Mouse (Mus musculus) left cerebral cortex, postnatal 14 days (tissue): ENCODE data around the gene Steap4. TPM values are rescaled to one million over a fixed set of nuclear protein-coding genes. Genes with fewer than 3 reads are reported as not detected.
"Not testable (repeated sequence)": the region's sequence is repeated elsewhere in the genome, so short reads cannot be mapped to it uniquely, and the experiment has no call there.

Experiments
- DNase-seq, 2 experiments: peaks; one replicate each; pipeline ENCODE4 v3.0.0; 2021 to 2022; ENCODE audit warnings: low spot score in 2 of 2, mixed read lengths in 1 of 2
- intact Hi-C: fragments of 180-260 bp; cut with DNase I; formaldehyde crosslinking; loops from one replicate; pipeline ENCODE4 v1.15.1; 2025
- long read RNA-seq, 2 experiments: library from polyadenylated mRNA; stranded (forward); transcript quantifications; one replicate each; pipeline ENCODE4 v2.0.0; 2021
- total RNA-seq, 2 experiments: library from RNA; stranded (reverse); gene quantifications; 2 replicates each; pipeline ENCODE4 v1.2.3; 2021

The Steap4 gene
- under 1 TPM; 0.30 to 0.42 TPM for total RNA-seq
- long read RNA-seq, experiment 1 = 0 reads
- long read RNA-seq, experiment 2 = 0 reads

- intact Hi-C loops = no loop called here
- DNase-seq = no peak
Measured at GRCm38 (mm10) chr5:7960176-7960575, at the start of gene Steap4. Gene Steap4, plus strand, starts transcription at chr5:7960457.

DNA sequence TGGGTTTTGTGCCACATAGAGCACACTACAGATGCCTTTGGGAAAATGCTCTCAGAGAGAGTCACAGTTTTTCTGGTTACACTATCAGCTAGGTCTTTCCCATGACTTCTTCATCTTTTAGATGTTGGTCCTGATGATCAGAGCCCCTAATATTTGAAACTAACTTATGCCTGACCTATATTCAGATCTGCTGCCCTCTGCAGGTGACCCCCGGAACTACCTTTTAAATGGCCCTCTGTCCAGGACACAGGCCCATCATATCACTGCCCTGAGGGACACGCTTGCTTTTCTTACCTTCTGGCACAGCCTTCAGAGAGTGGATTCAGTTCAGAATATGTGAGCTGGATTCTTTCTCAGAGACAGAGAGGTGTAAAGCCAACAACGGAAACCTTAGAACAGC, 48.3 kb upstream of the Steap4 start:
- DNase-seq = no peak
- intact Hi-C loops = no loop called here

DNA sequence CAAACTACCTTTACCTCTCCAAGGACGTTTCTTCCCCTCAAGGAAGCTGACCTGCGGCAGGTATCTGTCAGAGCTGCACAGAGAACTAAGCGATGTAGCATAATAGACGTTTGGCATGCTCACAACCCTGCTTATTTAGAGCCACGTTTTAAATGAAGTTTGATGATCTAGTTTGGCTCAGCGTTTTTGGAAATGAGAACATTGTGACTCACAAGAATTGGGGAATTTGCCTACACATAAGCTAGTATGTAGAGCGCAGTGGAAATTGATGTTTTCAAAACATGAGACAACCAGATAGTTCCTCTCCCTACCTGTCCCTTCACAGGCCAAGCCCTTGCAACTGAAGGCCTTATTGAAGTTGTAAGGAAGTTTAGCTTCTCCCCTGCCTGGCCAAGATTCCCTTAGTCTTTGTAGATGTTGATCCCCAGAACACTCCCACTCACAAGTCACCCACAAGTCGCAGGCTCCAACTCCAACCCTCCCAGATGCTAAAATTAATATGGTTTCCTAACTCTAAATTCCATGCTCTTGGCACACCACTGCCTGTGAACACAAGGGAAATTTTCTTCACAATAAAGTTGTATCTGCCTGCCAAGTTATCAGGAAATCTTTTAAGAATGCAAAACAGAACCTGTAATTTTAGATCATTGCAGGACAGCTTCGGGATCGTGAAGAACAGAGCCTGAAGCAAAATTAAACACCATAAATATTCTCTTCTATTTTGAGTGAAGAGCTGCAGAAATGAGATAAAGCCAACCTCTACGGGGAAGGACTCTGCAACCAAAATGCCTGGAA, 42.6 kb upstream of the Steap4 start:
- peak; percentile 18 to 30 for DNase-seq
- intact Hi-C loops = no loop called here

DNA sequence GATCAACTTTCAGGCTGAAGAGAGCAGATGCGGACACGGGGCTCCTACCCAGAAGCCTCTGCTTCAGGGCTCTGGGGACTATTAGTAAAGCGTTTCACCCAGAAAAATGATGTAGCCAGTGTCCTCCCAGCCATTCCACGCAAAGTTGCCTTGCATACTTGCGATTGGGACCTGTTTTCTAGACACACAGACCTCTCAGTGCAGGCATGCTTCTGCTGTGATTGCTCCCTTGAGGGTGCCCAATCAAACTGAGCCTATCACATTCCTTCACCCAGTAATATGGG, 42.0 kb upstream of the Steap4 start:
- intact Hi-C loops = no loop called here
- no peak for DNase-seq

DNA sequence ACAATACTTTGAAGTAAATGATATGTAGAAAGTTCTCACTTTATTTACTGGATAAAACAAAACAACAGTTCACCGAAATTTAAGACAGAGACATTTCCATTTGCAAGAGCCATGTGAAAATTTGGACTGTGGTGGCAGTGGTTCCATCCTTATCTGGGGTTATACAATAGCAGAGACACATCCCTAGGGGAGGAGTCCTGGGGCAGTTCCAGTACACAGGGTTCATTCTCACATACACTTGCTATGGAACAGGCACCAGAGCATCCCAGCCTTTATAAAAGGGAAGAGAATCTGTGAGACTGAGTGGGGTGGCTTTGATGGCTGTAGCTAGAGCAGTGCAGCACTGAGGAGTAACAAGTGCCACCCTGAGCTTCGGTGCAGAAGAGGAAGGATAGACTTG, 40.6 kb upstream of the Steap4 start:
- intact Hi-C loops = no loop called here
- DNase-seq = no peak

DNA sequence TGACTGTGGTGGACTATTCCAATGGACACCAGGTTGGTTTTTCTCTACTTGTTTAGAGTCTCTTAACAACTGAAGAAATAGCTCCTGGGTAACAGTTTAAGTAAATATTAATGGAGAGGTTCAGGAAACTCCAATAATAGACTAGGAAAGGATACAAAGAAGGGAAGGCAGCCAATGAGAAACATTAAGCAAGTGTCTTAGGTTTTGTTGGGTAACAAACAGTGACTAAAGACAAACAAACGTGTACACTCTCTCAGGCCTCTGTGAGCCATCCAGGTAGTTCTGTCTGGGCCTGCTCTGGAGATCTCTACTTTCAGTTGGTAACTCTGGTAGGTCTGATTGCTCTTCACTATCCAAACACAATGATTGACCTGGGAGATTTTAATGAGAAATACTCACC, 37.5 kb upstream of the Steap4 start:
- intact Hi-C loops = no loop called here
- DNase-seq = no peak

DNA sequence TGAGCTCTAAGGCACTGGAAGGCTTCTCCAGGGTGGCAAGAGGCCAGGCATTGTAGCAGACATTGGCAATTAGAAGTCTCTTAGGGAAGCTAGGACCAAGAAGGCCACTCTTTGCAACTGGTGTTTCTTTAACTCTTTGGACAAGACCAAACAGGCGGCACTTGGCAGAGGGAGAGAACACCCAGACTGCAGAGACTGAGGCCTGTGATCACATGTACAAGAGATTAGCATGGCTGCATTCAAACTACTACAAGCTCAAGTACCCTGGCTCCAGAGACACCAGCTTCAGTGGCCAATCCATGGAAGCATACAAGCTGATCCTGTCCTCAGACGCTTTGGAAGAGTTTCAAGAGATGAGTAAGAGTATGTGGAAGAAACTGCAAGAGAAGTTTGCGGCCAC, 36.6 kb upstream of the Steap4 start:
- intact Hi-C loops = no loop called here
- DNase-seq = no peak

GRCm38 (mm10) chr5:7932234-7933221, 27.7 kb upstream of the Steap4 start:
- intact Hi-C loops = no loop called here
- no peak for DNase-seq

- DNase-seq, intact Hi-C loops: not testable (repeated sequence)
Measured at GRCm38 (mm10) chr5:7933495-7933894, 26.8 kb upstream of the Steap4 start.

DNA sequence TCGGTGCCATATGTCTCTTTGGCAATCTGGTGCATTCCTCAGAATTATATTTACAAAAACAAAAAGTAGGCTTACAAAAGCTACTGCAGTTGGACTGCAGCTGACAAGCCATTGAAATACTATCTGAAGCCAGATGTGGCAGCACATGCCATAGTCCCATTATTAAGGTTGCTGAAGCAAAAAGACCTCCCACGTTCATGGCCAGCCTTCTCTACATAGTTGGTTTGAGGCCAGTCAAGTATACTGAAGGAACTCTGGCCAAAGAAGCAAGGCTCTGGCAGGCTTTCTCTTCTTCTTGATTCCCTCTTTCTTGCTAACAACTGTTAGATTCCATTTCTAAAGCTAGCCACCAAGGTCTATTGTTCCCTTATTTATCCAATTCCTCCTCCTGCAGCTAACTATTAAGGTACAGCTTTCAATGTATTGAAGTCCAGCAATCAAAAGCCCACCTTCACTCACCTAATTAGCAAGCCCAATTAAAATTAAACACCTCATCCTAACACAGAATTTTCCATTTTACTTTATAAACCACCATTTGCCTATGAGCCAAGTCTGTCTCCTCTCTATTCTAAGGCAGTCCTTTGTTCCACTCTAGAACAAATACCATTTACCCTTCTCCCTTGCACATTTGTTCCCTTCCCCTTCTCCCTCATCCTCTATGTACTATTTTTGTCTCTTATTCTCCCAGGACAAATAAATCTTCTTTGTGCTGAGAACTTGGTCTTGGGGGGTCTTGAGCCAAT, 26.2 kb upstream of the Steap4 start:
- DNase-seq = no peak
- intact Hi-C loops = no loop called here

GRCm38 (mm10) chr5:7954838-7955237, 5.4 kb upstream of the Steap4 start:
- intact Hi-C loops = no loop called here

GRCm38 (mm10) chr5:7955371-7955966, 4.8 kb upstream of the Steap4 start:
- intact Hi-C loops = no loop called here
- no peak for DNase-seq

More at GRCm38 (mm10) chr5:7954838-7955237, 5.4 kb upstream of the Steap4 start:
- no peak for DNase-seq

- DNase-seq = no peak
- intact Hi-C loops = no loop called here
Measured at GRCm38 (mm10) chr5:7958061-7958460, 2.2 kb upstream of the Steap4 start.

DNA sequence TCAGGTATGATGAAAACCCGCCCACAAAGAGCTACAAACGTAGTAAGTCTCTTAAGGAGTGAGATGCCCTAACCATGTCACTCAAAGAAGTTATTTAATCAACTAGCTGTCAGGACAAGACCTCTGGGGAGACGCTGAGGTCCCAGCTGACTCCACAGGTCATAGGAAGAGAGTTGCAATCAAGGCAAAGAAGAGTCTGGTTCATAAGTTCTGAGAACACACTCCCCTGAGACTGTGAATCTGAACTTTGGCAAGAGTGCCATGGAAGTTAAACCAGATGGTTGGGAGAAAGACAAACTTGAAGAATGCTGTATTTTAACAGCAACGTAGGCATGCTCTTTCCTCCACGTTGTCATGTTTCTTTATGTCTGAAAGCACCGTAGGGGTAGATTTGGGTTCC, 971 bp upstream of the Steap4 start:
- intact Hi-C loops = no loop called here
- DNase-seq = no peak

DNA sequence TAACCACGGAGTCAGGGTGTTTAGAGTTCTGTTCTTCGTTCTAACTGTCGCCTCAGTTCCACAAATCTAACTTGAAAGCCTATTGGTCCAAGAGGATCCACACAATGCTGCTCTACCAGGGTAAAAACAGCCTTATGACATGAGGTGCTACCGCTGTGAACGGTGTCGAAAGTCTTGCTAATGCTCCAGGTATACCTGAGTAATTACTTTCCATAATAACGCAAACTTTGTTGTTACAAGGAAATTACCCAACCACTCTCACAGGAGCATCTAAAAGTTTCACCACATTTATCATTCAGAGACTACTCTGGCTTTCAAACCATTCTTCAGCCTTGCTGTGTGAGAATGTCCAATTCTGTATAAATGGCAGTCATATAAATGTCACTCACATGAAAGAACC, 856 bp downstream of the Steap4 start:
- intact Hi-C loops = no loop called here
- no peak for DNase-seq

DNA sequence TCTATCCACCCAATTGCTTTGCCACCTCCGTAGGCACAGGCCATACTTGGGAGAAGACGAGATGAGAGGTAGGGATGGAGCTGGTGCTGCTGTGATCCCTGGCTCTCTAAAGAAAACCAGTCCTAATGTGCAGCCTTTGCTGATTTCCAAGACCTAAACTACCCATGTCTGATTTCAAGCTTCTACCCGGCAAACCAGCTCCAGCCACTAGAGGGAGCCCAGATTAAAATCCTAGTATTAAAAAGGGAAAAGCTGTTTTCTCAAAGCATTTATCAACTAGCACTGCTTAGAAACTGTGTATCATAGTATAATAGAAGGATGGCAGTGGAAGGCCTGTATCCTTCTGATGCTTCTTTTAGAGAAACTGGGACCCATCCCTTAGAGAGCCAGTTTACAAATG, 5.0 kb downstream of the Steap4 start:
- intact Hi-C loops = no loop called here
- DNase-seq = peak; percentile 23 to 63

- intact Hi-C loops = no loop called here
- no peak for DNase-seq
Measured at GRCm38 (mm10) chr5:7968152-7968551, 7.9 kb downstream of the Steap4 start.

DNA sequence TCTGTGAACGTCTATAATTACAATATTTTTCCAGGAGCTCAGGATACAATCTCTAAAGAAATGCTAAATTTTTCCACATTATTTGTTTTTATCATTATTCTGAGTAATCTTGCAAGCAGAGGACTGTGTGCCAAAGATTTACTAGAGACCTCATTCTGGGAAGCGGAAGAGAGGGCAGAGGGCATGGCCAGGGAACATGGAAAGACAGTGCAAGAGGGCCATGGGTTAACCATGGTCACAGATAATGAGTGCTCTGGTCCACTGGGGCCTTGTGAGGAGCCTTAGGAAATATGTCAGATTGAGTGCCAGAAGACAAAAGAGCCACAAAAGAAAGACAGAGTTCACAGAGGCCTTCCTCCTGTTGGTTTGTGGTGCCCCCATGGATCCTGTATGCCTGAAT, 12.0 kb downstream of the Steap4 start:
- intact Hi-C loops = no loop called here
- DNase-seq = no peak

DNA sequence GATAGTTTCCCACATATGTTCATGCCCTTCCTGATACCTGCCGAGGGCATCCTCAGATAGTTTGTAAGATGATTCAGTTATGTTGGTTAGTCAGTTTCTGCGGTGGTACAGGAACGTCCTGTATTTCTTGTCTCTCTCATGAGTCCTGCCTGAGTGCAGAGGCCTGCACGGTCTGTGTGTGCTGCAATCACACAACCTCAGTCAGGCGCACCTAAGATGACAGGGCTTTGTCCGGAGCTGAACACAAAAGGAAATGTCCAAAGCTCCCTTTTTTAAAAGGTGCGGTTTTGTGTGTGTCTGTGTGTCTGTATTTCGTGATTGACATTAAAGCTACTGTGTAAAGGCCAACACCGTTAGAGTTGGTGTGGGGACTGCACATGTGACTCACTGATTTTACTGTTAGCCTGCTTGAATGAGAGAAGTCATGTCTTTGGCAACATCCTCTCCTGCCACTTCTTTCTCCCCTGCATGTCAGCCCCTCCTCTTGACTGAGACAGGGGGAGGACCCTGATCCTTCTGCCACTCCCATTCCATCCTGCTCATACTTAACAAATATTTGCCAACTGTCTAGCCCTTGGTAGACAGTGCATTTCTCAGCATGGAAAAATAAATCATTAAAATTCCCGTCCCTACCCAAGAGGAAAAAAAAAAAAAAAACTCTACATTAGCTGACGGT, 14.4 kb downstream of the Steap4 start:
- DNase-seq = no peak
- intact Hi-C loops = no loop called here
